Mouse (Mus musculus) erythroblast, embryonic 14.5 days (primary cell): ENCODE measurements around the gene St5.

Source experiments
- GATA1 ChIP-seq: IDR thresholded peaks from 2 replicates; pipeline ENCODE4 v1.6.1; 2012; ENCODE audit warnings: low read length, inconsistent platforms, mixed read lengths
- TAL1 ChIP-seq: IDR thresholded peaks from 3 replicates; pipeline ENCODE4 v1.6.1; 2012; ENCODE audit warnings: low read length, inconsistent platforms, mixed read lengths

GRCm38 (mm10) chr7:109702721-109703120, 684 bp downstream of the St5 start:
- TF ChIP-seq GATA1 (no peak), TAL1 (no peak)
